Mouse (Mus musculus) C2C12 (cell line): Measurements from ENCODE around the gene Olfr324.

Experiments used
- CTCF ChIP-seq: IDR thresholded peaks from one replicate; pipeline ENCODE4 v1.5.1; 2011; ENCODE audit not compliant: control insufficient read depth, insufficient read depth, insufficient read length
- MAX ChIP-seq: IDR thresholded peaks from one replicate; pipeline ENCODE4 v1.6.1; 2011; ENCODE audit warnings: mild to moderate bottlenecking, control low read depth
- USF1 ChIP-seq: IDR thresholded peaks from one replicate; pipeline ENCODE4 v1.6.1; 2011; ENCODE audit warnings: low read depth, mild to moderate bottlenecking, control low read depth, moderate library complexity

DNA sequence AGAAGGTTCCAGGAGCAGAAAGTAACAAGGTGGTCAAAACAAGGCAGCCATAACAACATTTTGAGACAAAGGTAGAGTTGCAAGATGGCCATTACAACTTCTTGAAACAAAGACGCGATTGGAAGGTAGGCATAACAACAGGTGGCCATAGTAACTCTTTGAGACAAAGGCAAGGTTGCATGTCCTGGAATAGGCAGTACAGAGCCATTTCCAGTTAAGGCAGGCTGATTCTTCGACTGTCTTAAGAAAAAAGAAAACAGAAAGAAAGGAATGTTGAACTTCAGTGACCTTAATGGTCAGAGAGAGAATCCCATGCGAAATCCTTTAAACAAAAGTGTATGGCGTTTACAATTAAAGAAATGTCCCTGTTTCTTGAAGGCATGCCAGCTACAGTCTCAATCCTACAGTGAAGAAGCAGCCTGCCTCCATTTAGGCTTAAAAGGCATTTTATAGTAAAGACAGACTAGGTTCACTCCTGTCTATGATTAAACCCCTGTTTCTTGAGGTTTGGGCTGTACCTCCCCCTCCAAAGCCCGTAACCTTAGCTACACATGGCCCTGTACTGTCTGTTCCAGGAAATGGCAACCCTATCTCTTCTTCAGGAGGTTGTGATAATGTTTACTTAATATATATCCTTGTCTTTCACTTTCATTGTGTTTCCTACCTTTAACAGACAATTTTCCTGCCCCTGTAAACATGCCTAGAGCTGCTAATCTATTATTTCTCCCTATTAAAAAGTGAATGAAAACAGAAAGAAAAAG lies 8.1 kb downstream of the Olfr324 start:
- TF ChIP-seq CTCF = no peak
- TF ChIP-seq USF1 = no peak
- TF ChIP-seq MAX = no peak
